ENCODE assay signal across 9 mouse cellular contexts in genomic region chr2:101828057-101828643, GRCm38 (mm10). TPM values are rescaled to one million over a fixed set of nuclear protein-coding genes. Genes with fewer than 3 reads are reported as not detected.
DNase-seq lines count a peak whose midpoint lies in the region.
"Had no signal": no experiment of that assay in that cellular context is flagged by ENCODE, and none has a peak within 500 bp of the region (broad histone marks: within the 10 kb centered on the region; RNA-seq: fewer than 3 reads in every experiment).

No protein-coding gene starts in this region.

- no peaks in the 10 kb centered on the region for H3K36me3 ChIP-seq in heart, embryonic 10.5 days
- H3K36me3 ChIP-seq: neural tube, embryonic 12.5 days had no signal

- no peak for DNase-seq in heart, embryonic 10.5 days (ENCODE audit: low spot score)
- DNase-seq in heart, postnatal 14 days = no peak
- DNase-seq in 3T3-L1 (ENCODE audit: low read depth, low spot score) (peak; percentile 76), NIH3T3 (ENCODE audit: low read depth) (peak; percentile 61)
- peak; percentile 14 for DNase-seq in large intestine, adult 2 months (ENCODE audit: low read depth, low spot score)
- DNase-seq in urinary bladder, postnatal 10 days (ENCODE audit: low spot score) = no peak
- DNase-seq in left cerebral cortex, postnatal 4 days = no peak
- DNase-seq in ovary, postnatal 14 days (ENCODE audit: low spot score) = no peak

- no peak overlapping the region for H3K4me3 ChIP-seq in heart, embryonic 10.5 days
- H3K4me3 ChIP-seq: neural tube, embryonic 12.5 days had no signal

- peaks cover 19% of the 10 kb centered on the region for H3K4me1 ChIP-seq in heart, embryonic 10.5 days
- H3K4me1 ChIP-seq: neural tube, embryonic 12.5 days had no signal

- intact Hi-C loops in heart, postnatal 14 days (cut with DNase I) = loop anchor here (5.0 kb wide), 1 partner anchor 131 kb away; no protein-coding TSS in a partner anchor
- intact Hi-C loops in left cerebral cortex, postnatal 4 days (cut with DNase I) = no loop called here

- H3K9me3 ChIP-seq in heart, embryonic 10.5 days = no peaks in the 10 kb centered on the region
- H3K9me3 ChIP-seq: neural tube, embryonic 12.5 days had no signal

- WGBS in heart, embryonic 10.5 days = 63% methylated on average over 5 of the region's 5 CpGs
- WGBS in large intestine, adult 2 months = 14% methylated on average over 5 of the region's 5 CpGs

- no peaks in the 10 kb centered on the region for H3K27me3 ChIP-seq in heart, embryonic 10.5 days (ENCODE audit: insufficient read depth, poor library complexity, severe bottlenecking)
- H3K27me3 ChIP-seq: neural tube, embryonic 12.5 days had no signal

- peak overlapping the region; percentile 57; the same call in 1 of the 2 replicates for H3K27ac ChIP-seq in heart, embryonic 10.5 days
- H3K27ac ChIP-seq: neural tube, embryonic 12.5 days had no signal

RNA-seq across cellular contexts. Expression of gene Prr5l, which starts 54.7 kb away (rescaled TPM):
- polyA plus RNA-seq in heart, embryonic 10.5 days (2016; fragmentation: Nextera tagmentation; extraction: Ambion mirVana) = 13.0 and 15.1 TPM in 2 replicates
- 1 to 10 TPM; 2.9 to 3.8 TPM for total RNA-seq in heart, postnatal 14 days (2021)
- polyA plus RNA-seq in large intestine, adult 2 months (2012; rRNA removed) = 1.7 TPM in 2 replicates
- 1 to 10 TPM; 3.0 to 5.3 TPM for total RNA-seq in left cerebral cortex, postnatal 4 days (2021)

RNA-seq across cellular contexts. Expression of gene Commd9, which starts 57.9 kb away (rescaled TPM):
- polyA plus RNA-seq in heart, embryonic 10.5 days (2016; fragmentation: Nextera tagmentation; extraction: Ambion mirVana) = 55.5 and 62.2 TPM in 2 replicates
- 10 to 100 TPM; 24.0 to 26.6 TPM for total RNA-seq in heart, postnatal 14 days (2021)
- 41.4 and 56.9 TPM in 2 replicates for polyA plus RNA-seq in large intestine, adult 2 months (2012; rRNA removed)
- 10 to 100 TPM; 47.8 to 48.1 TPM for total RNA-seq in left cerebral cortex, postnatal 4 days (2021)

Comparison
In these comparisons a context has a peak if more than half of its experiments do, and no peak if none do; other contexts are left out.
1. DNase-seq: peak in 3T3-L1 (single experiment), NIH3T3 (single experiment) and large intestine, adult 2 months (single experiment); none in heart, embryonic 10.5 days (single experiment), heart, postnatal 14 days (0 of 2), urinary bladder, postnatal 10 days (single experiment), left cerebral cortex, postnatal 4 days (single experiment) and ovary, postnatal 14 days (single experiment).